27 mouse cellular contexts compared by ENCODE assay signal in the genomic region with DNA sequence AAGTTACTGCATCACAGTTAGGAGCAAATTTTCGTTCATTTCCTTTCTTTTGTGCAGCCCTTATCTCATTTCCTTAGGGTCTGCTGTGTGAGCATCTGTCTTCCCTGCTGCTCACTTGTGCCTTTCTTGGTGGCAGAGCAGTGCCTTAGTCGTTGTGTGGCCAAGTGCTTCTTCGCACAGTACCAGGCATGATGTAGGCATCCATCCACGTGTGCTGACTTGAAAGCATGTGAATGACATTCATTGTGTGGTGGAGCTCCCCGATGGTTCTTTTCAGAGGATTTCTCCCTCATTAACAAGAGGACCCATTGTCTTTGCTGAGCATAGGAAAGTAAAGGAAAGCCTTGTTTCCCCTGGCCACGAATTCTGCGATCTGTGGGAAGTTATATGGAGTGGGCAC. TPM values are rescaled to one million over a fixed set of nuclear protein-coding genes. Genes with fewer than 3 reads are reported as not detected.
A peak's percentile ranks its signal among the peaks of the same experiment; 100 is the strongest.
DNase-seq lines count a peak whose midpoint lies in the region; ATAC-seq and TF ChIP-seq lines count a peak whose summit lies in the region.
"Had no signal": no experiment of that assay in that cellular context is flagged by ENCODE, and none has a peak within 500 bp of the region (broad histone marks: within the 10 kb centered on the region; RNA-seq: fewer than 3 reads in every experiment).

No protein-coding gene starts in this region.

- intact Hi-C loops in gastrocnemius, adult 2 months (cut with DNase I) = no loop called here

- H3K27me3 ChIP-seq in hindbrain, postnatal 0 days (ENCODE audit: insufficient read depth, low read length) = no peaks in the 10 kb centered on the region
- no peaks in the 10 kb centered on the region for H3K27me3 ChIP-seq in hindbrain, embryonic 16.5 days (replicated peaks; ENCODE audit: control insufficient read depth, insufficient read depth, low read length)
- no peaks in the 10 kb centered on the region for H3K27me3 ChIP-seq in forebrain, embryonic 16.5 days (replicated peaks; ENCODE audit: control insufficient read depth, insufficient read depth, low read length)
- H3K27me3 ChIP-seq: hindbrain, embryonic 13.5 days; intestine, embryonic 15.5 days; limb, embryonic 15.5 days; midbrain, embryonic 15.5 days had no signal

- WGBS in hindbrain, postnatal 0 days = 30% methylated on average over 7 of the region's 7 CpGs
- 27% methylated on average over 7 of the region's 7 CpGs for WGBS in hindbrain, embryonic 16.5 days
- WGBS in forebrain, embryonic 16.5 days = 10% methylated on average over 7 of the region's 7 CpGs

- no peak for DNase-seq in hindbrain, postnatal 0 days (ENCODE audit: low spot score)
- peak; percentile 75 for DNase-seq in retina, postnatal 1 day
- no peak for DNase-seq in retina, embryonic 14.5 days (ENCODE audit: low spot score)
- no peak for DNase-seq in gastrocnemius, adult 2 months
- no peak for DNase-seq in testis, postnatal 14 days (ENCODE audit: low spot score)
- DNase-seq: adrenal gland, postnatal 10 days; cerebellum, adult 8-10 months; cerebellum, postnatal 36 days; gastrocnemius, postnatal 25 days; heart, adult 2 months; kidney, adult 8-10 months; kidney, postnatal 14 days; lung, embryonic 14.5 days; right cerebral cortex, postnatal 25 days; spleen, adult 18-20 months; thymus, postnatal 25 days had no signal

- no peak overlapping the region for H3K4me3 ChIP-seq in hindbrain, postnatal 0 days (ENCODE audit: low read length)
- no peak overlapping the region for H3K4me3 ChIP-seq in hindbrain, embryonic 16.5 days (ENCODE audit: low read length)
- H3K4me3 ChIP-seq in forebrain, embryonic 16.5 days (replicated peaks; ENCODE audit: low read length) = no peak overlapping the region
- no peak overlapping the region for H3K4me3 ChIP-seq in gastrocnemius, adult 2 months
- H3K4me3 ChIP-seq: heart, adult 2 months; hindbrain, embryonic 13.5 days; intestine, embryonic 15.5 days; layer of hippocampus, adult 2 months; left cerebral cortex, adult 2 months; limb, embryonic 15.5 days; midbrain, embryonic 15.5 days had no signal

- peak; percentile 66 for ATAC-seq in hindbrain, postnatal 0 days
- ATAC-seq in hindbrain, embryonic 16.5 days = no peak
- peak; percentile 40; the same call in 1 of the 2 replicates for ATAC-seq in forebrain, embryonic 16.5 days
- ATAC-seq: activated CD4-positive, CD25-positive, alpha-beta regulatory T cell, adult 4 months; intestine, embryonic 15.5 days; midbrain, embryonic 15.5 days had no signal

- H3K27ac ChIP-seq in hindbrain, postnatal 0 days = no peak overlapping the region
- H3K27ac ChIP-seq in hindbrain, embryonic 16.5 days (ENCODE audit: low read depth, low read length) = no peak overlapping the region
- no peak overlapping the region for H3K27ac ChIP-seq in forebrain, embryonic 16.5 days (ENCODE audit: low read length)
- H3K27ac ChIP-seq in gastrocnemius, adult 2 months = no peak overlapping the region
- H3K27ac ChIP-seq: heart, adult 2 months; hindbrain, embryonic 13.5 days; intestine, embryonic 15.5 days; layer of hippocampus, adult 2 months; left cerebral cortex, adult 2 months; limb, embryonic 15.5 days; liver, embryonic 14.5 days; midbrain, embryonic 15.5 days had no signal

- H3K36me3 ChIP-seq in hindbrain, postnatal 0 days (ENCODE audit: insufficient read depth, low read length) = no peaks in the 10 kb centered on the region
- H3K36me3 ChIP-seq in hindbrain, embryonic 16.5 days (ENCODE audit: control insufficient read depth, insufficient read depth, low read length) = no peaks in the 10 kb centered on the region
- H3K36me3 ChIP-seq in forebrain, embryonic 16.5 days (ENCODE audit: control insufficient read depth, insufficient read depth) = no peaks in the 10 kb centered on the region
- H3K36me3 ChIP-seq: hindbrain, embryonic 13.5 days; intestine, embryonic 15.5 days; limb, embryonic 15.5 days; midbrain, embryonic 15.5 days had no signal

- no peaks in the 10 kb centered on the region for H3K4me1 ChIP-seq in hindbrain, postnatal 0 days (ENCODE audit: insufficient read depth, low read length)
- no peaks in the 10 kb centered on the region for H3K4me1 ChIP-seq in hindbrain, embryonic 16.5 days (ENCODE audit: control insufficient read depth, insufficient read depth, low read depth, low read length)
- H3K4me1 ChIP-seq in forebrain, embryonic 16.5 days (replicated peaks; ENCODE audit: control insufficient read depth, insufficient read depth, low read length) = no peaks in the 10 kb centered on the region
- H3K4me1 ChIP-seq: hindbrain, embryonic 13.5 days; intestine, embryonic 15.5 days; limb, embryonic 15.5 days; midbrain, embryonic 15.5 days had no signal

- H3K4me2 ChIP-seq in hindbrain, postnatal 0 days (ENCODE audit: low read depth, low read length) = no peak overlapping the region
- no peak overlapping the region for H3K4me2 ChIP-seq in hindbrain, embryonic 16.5 days (ENCODE audit: low read length)
- no peak overlapping the region for H3K4me2 ChIP-seq in forebrain, embryonic 16.5 days (ENCODE audit: low read length)
- H3K4me2 ChIP-seq: hindbrain, embryonic 13.5 days; intestine, embryonic 15.5 days; limb, embryonic 15.5 days; lung, embryonic 14.5 days; midbrain, embryonic 15.5 days had no signal

- TF ChIP-seq CTCF in hindbrain, postnatal 0 days (IDR thresholded peaks at IDR 0.05; ENCODE audit: low read depth) = no peak
- no peak for TF ChIP-seq CTCF in gastrocnemius, adult 2 months (IDR thresholded peaks at IDR 0.05)

- no peak overlapping the region for H3K9ac ChIP-seq in hindbrain, postnatal 0 days (replicated peaks; ENCODE audit: low read length)
- no peak overlapping the region for H3K9ac ChIP-seq in hindbrain, embryonic 16.5 days (ENCODE audit: low read depth, low read length)
- no peak overlapping the region for H3K9ac ChIP-seq in forebrain, embryonic 16.5 days (replicated peaks; ENCODE audit: low read depth, low read length)
- H3K9ac ChIP-seq: hindbrain, embryonic 13.5 days; intestine, embryonic 15.5 days; limb, embryonic 15.5 days; liver, embryonic 14.5 days; lung, embryonic 14.5 days; midbrain, embryonic 15.5 days had no signal

- no peaks in the 10 kb centered on the region for H3K9me3 ChIP-seq in hindbrain, postnatal 0 days (ENCODE audit: low read length)
- H3K9me3 ChIP-seq in hindbrain, embryonic 16.5 days (ENCODE audit: control insufficient read depth, low read length) = no peaks in the 10 kb centered on the region
- no peaks in the 10 kb centered on the region for H3K9me3 ChIP-seq in forebrain, embryonic 16.5 days (ENCODE audit: control insufficient read depth, low read length)
- H3K9me3 ChIP-seq: hindbrain, embryonic 13.5 days; intestine, embryonic 15.5 days; limb, embryonic 15.5 days; midbrain, embryonic 15.5 days had no signal

RNA-seq across cellular contexts. Expression of a gene that starts 36.6 kb away (rescaled TPM):
- total RNA-seq in hindbrain, postnatal 0 days (2014; rRNA removed) = 48.3 and 54.9 TPM in 2 replicates
- 35.2 and 39.3 TPM in 2 replicates for polyA plus RNA-seq in hindbrain, postnatal 0 days (2015; fragmentation: Nextera tagmentation; extraction: Ambion mirVana)
- polyA plus RNA-seq in hindbrain, embryonic 16.5 days (2015; fragmentation: Nextera tagmentation; extraction: Ambion mirVana) = 43.2 and 53.4 TPM in 2 replicates
- 79.1 and 97.2 TPM in 2 replicates for polyA plus RNA-seq in forebrain, embryonic 16.5 days (2015; fragmentation: Nextera tagmentation; extraction: Ambion mirVana)
- total RNA-seq in gastrocnemius, adult 2 months (2021) = 10 to 100 TPM; 13.0 to 31.1 TPM
- total RNA-seq: MEL had no signal
